Mouse (Mus musculus): ENCODE data around the gene Svbp. TPM values are rescaled to one million over a fixed set of nuclear protein-coding genes. Genes with fewer than 3 reads are reported as not detected.
A peak's percentile ranks its signal among the peaks of the same experiment; 100 is the strongest.

The Svbp gene
- total RNA-seq, 2 experiments from 2014 or later, result 54.8 to 125 TPM

DNA sequence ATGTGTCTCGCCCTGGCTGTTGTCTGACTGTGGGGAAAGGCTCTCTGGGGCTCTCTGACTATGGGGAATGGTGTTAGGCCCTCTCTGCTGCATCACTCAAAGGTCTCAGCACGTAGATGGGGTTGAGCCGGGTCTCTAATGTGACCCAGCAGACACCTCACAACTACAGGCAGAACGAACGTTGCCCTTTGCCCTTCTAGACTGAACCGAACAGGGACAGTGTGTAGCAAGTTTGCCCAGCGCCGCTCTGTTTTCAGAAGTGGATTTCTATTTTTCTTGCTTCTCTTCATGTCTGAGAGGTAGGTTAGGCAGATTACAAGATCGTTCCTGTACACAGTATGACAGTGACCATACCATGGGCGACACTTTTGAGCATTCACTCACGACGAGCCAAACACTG is 47.5 kb downstream of the Svbp start:
- no peak for ATAC-seq (replicated peaks; ENCODE audit: poor library complexity, severe bottlenecking)

- no peak for ATAC-seq (replicated peaks; ENCODE audit: poor library complexity, severe bottlenecking)
Observed at GRCm38 (mm10) chr4:119244468-119245240, 49.5 kb downstream of the Svbp start.

- no peak for ATAC-seq (replicated peaks; ENCODE audit: poor library complexity, severe bottlenecking)
Observed at GRCm38 (mm10) chr4:119245556-119245955, 50.5 kb downstream of the Svbp start.

- ATAC-seq (replicated peaks; ENCODE audit: poor library complexity, severe bottlenecking), result no peak
Observed at GRCm38 (mm10) chr4:119245961-119246360, 50.9 kb downstream of the Svbp start.

DNA sequence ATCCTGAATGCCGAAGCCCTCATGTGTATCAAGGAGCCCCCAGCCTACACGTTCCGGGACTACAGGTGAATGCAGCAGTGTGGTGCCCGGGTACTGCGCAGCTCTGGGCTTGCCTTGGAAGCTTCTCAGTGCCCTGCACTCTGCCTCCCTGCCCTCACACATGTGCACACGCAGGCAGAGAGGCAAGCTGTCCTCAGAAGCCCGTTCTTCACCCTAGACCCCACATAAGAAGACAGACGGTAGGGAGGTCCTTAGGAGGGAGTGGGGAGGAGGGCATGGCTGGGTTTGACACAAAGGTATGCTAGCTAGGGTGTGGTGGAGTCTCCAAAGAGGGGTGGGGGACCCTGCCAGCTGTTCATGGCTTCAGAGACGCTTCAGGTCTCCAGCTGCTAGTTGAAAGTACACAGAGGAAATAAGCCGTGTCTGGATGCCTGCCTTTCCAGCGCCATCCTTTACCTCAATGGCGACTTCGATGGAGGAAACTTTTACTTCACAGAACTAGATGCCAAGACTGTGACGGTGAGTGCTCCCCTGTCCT is 51.7 kb downstream of the Svbp start:
- no peak for ATAC-seq (replicated peaks; ENCODE audit: poor library complexity, severe bottlenecking)

DNA sequence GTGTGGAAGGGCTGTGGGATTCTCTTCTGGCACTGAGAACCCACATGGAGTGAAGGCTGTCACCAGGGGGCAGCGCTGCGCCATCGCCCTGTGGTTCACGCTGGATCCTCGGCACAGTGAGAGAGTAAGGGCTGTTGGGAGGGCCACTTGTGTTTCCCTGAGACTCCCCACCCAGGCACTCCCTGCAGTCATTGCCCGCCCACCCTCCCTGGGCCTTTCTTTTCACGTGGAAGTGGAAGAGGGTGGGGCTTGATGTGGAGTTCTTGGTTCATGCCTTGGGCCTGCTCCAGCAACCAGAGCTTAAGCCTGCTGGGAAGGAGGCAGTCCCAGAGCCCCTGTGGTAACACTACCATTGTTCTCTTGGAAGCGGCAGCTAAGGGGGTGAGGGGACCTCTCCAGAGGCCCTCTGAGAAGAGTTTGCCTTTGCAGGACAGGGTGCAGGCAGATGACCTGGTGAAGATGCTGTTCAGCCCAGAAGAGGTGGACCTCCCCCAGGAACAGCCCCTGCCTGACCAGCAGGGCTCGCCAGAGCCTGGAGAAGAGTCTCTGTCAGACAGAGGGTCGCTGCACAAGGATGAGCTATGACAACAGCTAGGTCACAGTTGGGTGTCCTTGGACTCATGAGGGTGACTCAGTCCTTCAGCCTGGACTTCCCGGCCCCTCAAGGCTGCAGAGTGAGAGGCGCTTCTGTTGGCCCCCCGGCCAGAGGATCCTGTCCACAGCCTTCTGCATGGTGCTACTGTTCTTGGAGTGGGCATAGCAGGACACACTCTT is 52.5 kb downstream of the Svbp start:
- peak; percentile 80 for ATAC-seq (replicated peaks; ENCODE audit: poor library complexity, severe bottlenecking)

DNA sequence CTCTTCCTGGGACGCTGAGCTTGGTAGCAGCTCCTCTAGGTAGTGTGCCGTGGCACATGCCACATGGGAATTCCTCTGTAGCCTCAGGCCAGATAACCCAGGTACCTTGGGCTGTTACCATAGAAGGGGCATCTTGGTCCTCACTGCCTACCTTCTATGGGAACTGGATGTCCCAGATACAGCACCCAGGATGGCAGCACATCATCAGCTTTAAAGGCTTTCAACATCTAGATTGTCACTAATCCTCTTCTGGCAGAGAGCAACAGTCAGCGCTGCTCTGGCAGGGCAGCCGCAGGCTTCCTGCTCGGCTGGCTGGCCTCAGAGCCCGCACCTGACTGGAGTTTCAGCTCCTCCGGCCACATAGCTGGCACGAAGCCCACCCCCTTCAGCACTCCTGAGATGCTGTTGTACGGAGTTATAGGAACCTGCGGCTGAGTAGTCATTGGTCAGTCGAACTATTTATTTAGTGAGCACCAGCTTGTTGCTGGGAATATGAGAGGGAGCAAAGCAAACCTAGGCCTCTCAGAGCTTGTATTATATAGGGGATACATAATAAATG is 53.4 kb downstream of the Svbp start:
- no peak for ATAC-seq (replicated peaks; ENCODE audit: poor library complexity, severe bottlenecking)

Other genes starting within 250 kb of the Svbp start
- gene Lao1, start 233.7 kb upstream of the Svbp start, total RNA-seq (2014; fragmentation: Nextera tagmentation), result not detected in 2 replicates
- not detected in 2 replicates for gene Lao1, start 233.7 kb upstream of the Svbp start, total RNA-seq (2017)
- 9.0 and 10.2 TPM in 2 replicates for gene Slc2a1, start 86.6 kb upstream of the Svbp start, total RNA-seq (2014; fragmentation: Nextera tagmentation)
- 6.5 and 12.4 TPM in 2 replicates for gene Slc2a1, start 86.6 kb upstream of the Svbp start, total RNA-seq (2017)
- gene Zfp691, start 21.1 kb upstream of the Svbp start, total RNA-seq (2014; fragmentation: Nextera tagmentation), result 1.3 and 2.4 TPM in 2 replicates
- 2.4 and 4.5 TPM in 2 replicates for gene Zfp691, start 21.1 kb upstream of the Svbp start, total RNA-seq (2017)
- gene Ermap, start 5.3 kb upstream of the Svbp start, total RNA-seq (2014; fragmentation: Nextera tagmentation), result 0.36 and 0.52 TPM in 2 replicates
- 0.26 and 2.4 TPM in 2 replicates for gene Ermap, start 5.3 kb upstream of the Svbp start, total RNA-seq (2017)
- not detected in 2 replicates for gene Tmem269, start 22.9 kb downstream of the Svbp start, total RNA-seq (2014; fragmentation: Nextera tagmentation)
- not detected in 2 replicates for gene Tmem269, start 22.9 kb downstream of the Svbp start, total RNA-seq (2017)
- 5.3 and 11.2 TPM in 2 replicates for gene AU022252, start 37.4 kb downstream of the Svbp start, total RNA-seq (2014; fragmentation: Nextera tagmentation)
- 9.3 and 23.6 TPM in 2 replicates for gene AU022252, start 37.4 kb downstream of the Svbp start, total RNA-seq (2017)
- 14.0 and 14.7 TPM in 2 replicates for gene P3h1, start 37.6 kb downstream of the Svbp start, total RNA-seq (2014; fragmentation: Nextera tagmentation)
- 14.7 and 15.9 TPM in 2 replicates for gene P3h1, start 37.6 kb downstream of the Svbp start, total RNA-seq (2017)
- gene Cldn19, start 60.1 kb downstream of the Svbp start, total RNA-seq (2014; fragmentation: Nextera tagmentation), result not detected in 2 replicates
- gene Cldn19, start 60.1 kb downstream of the Svbp start, total RNA-seq (2017), result not detected in 2 replicates
- gene Ybx1, start 99.3 kb downstream of the Svbp start, total RNA-seq (2014; fragmentation: Nextera tagmentation), result 1,162 and 1,300 TPM in 2 replicates
- 1,625 and 1,634 TPM in 2 replicates for gene Ybx1, start 99.3 kb downstream of the Svbp start, total RNA-seq (2017)
- 107 and 136 TPM in 2 replicates for gene Ppih, start 125.2 kb downstream of the Svbp start, total RNA-seq (2014; fragmentation: Nextera tagmentation)
- gene Ppih, start 125.2 kb downstream of the Svbp start, total RNA-seq (2017), result 163 and 172 TPM in 2 replicates
- not detected in 2 replicates for gene Ccdc30, start 220.2 kb downstream of the Svbp start, total RNA-seq (2014; fragmentation: Nextera tagmentation)
- not detected in 2 replicates for gene Ccdc30, start 220.2 kb downstream of the Svbp start, total RNA-seq (2017)
- 11.5 and 17.4 TPM in 2 replicates for gene Ppcs, start 227.1 kb downstream of the Svbp start, total RNA-seq (2014; fragmentation: Nextera tagmentation)
- 13.3 and 18.0 TPM in 2 replicates for gene Ppcs, start 227.1 kb downstream of the Svbp start, total RNA-seq (2017)
- not detected in 2 replicates for gene Zmynd12, start 227.5 kb downstream of the Svbp start, total RNA-seq (2014; fragmentation: Nextera tagmentation)
- gene Zmynd12, start 227.5 kb downstream of the Svbp start, total RNA-seq (2017), result not detected in 2 replicates